7 mouse cellular contexts compared by ENCODE assay signal in the genomic region with DNA sequence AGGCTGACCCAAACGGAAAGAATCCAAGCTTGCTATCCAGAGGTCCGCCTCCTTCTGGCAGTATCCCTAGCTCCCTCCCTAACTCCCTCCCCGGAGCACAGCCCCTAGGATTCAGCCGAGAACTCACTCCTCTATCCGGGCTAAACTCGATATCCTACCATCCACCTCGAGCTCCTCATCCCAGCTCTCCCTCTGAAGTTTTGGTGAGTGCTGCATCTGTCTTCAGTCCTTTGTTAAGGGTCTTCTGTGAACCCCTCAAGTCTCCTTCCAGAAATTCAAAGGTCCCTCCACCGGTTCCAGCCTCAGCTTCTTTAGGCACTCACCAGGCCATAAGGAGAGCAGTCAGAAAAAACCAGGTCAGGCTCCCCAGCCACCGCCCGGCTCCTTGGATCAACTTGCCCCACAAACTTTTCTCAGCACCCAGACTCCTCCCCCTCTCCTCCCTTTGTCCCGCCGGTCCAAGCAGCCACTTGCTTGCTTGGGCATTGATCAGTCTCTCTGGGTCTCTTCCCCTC. TPM values are rescaled to one million over a fixed set of nuclear protein-coding genes. Genes with fewer than 3 reads are reported as not detected.
DNase-seq lines count a peak whose midpoint lies in the region; ATAC-seq lines count a peak whose summit lies in the region.

A gene (minus strand): TSS at position 432 of the 515 bp plus-strand sequence.

- H3K27me3 ChIP-seq in heart, embryonic 13.5 days (replicated peaks) = peaks cover 45% of the 10 kb centered on the region
- peaks cover 25% of the 10 kb centered on the region for H3K27me3 ChIP-seq in midbrain, embryonic 10.5 days (ENCODE audit: low read depth, poor library complexity, severe bottlenecking)

- ATAC-seq in heart, embryonic 13.5 days (ENCODE audit: extremely low read depth, insufficient number of reproducible peaks, low FRiP score, low TSS enrichment) = no peak
- no peak for ATAC-seq in frontal cortex, adult (ENCODE audit: low TSS enrichment)

- 1% methylated on average over 12 of the region's 12 CpGs for WGBS in heart, embryonic 13.5 days
- WGBS in midbrain, embryonic 10.5 days = 2% methylated on average over 12 of the region's 12 CpGs

- H3K9ac ChIP-seq in heart, embryonic 13.5 days = peak within 1 kb of the TSS; percentile 67

- peaks cover 23% of the 10 kb centered on the region for H3K4me1 ChIP-seq in heart, embryonic 13.5 days
- peaks cover 66% of the 10 kb centered on the region for H3K4me1 ChIP-seq in midbrain, embryonic 10.5 days

- DNase-seq in NIH3T3 (ENCODE audit: low read depth) = peak; percentile 51
- DNase-seq in embryo, embryonic 10 days (ENCODE audit: low spot score) = peak; percentile 78
- peak; percentile 72 for DNase-seq in midbrain, embryonic 10.5 days (ENCODE audit: low spot score)
- no peak for DNase-seq in spleen, adult 18-20 months
- no peak for DNase-seq in right cerebral cortex, postnatal 14 days

- peaks cover 7% of the 10 kb centered on the region; the same call in 1 of the 2 replicates for H3K36me3 ChIP-seq in heart, embryonic 13.5 days
- peaks cover 34% of the 10 kb centered on the region for H3K36me3 ChIP-seq in midbrain, embryonic 10.5 days

- H3K9me3 ChIP-seq in heart, embryonic 13.5 days = no peaks in the 10 kb centered on the region
- H3K9me3 ChIP-seq in midbrain, embryonic 10.5 days (replicated peaks) = no peaks in the 10 kb centered on the region

- H3K4me2 ChIP-seq in heart, embryonic 13.5 days = peak within 1 kb of the TSS; percentile 58

- peak within 1 kb of the TSS; percentile 31 for H3K4me3 ChIP-seq in heart, embryonic 13.5 days
- H3K4me3 ChIP-seq in midbrain, embryonic 10.5 days = peak within 1 kb of the TSS; percentile 51

- no peak within 1 kb of the TSS for H3K27ac ChIP-seq in heart, embryonic 13.5 days (replicated peaks)
- H3K27ac ChIP-seq in midbrain, embryonic 10.5 days (replicated peaks) = peak within 1 kb of the TSS; percentile 84

RNA-seq across cellular contexts. Expression of the gene that starts here (rescaled TPM):
- polyA plus RNA-seq in heart, embryonic 13.5 days (2015; fragmentation: Nextera tagmentation; extraction: Ambion mirVana) = 0.64 and 1.0 TPM in 2 replicates
- 7.1 and 7.3 TPM in 2 replicates for polyA plus RNA-seq in midbrain, embryonic 10.5 days (2016; fragmentation: Nextera tagmentation; extraction: Ambion mirVana)

Comparison
In these comparisons a context has a peak if more than half of its experiments do, and no peak if none do; other contexts are left out.
1. DNase-seq: peak in NIH3T3 (single experiment), embryo, embryonic 10 days (single experiment) and midbrain, embryonic 10.5 days (single experiment); none in spleen, adult 18-20 months (0 of 2) and right cerebral cortex, postnatal 14 days (single experiment).